Mouse (Mus musculus): Measurements from ENCODE around the gene Ank3. TPM values are rescaled to one million over a fixed set of nuclear protein-coding genes. Genes with fewer than 3 reads are reported as not detected.
A peak's percentile ranks its signal among the peaks of the same experiment; 100 is the strongest.

Gene Ank3
- total and polyA plus RNA-seq, 2 experiments, result 2.9 to 31.0 TPM

DNA sequence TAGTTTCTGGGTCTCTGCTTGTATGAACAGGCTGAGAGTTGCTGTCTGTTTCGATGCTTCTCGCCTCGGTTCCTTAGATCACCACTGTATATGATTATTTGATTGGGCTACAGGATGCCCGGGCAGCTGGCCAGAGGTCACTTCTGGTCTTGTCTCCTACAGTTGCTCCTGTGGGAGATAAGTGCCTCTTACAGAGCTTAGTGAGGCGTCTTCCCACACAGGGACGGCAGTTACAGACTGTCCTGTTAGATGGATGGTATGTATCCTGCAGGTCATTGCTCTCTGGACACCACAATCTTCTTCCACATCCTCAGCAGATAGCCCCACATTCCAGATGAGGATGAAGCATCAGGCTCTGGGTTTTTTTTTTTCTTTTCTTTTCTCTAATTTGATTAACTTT, 21.7 kb downstream of the Ank3 start:
- Histone ChIP-seq H3K4me3 (ENCODE audit: insufficient read depth, low read depth, low read length) (no peak overlapping the region), H3K4me1 (ENCODE audit: control insufficient read depth, insufficient read depth, low read length) (no peaks in the 10 kb centered on the region), H3K36me3 (ENCODE audit: control insufficient read depth, insufficient read depth, low read length) (no peaks in the 10 kb centered on the region), H3K27ac (replicated peaks; ENCODE audit: insufficient read depth, low read depth, low read length) (no peak overlapping the region), H3K27me3 (ENCODE audit: control insufficient read depth, insufficient read depth, low read length) (no peaks in the 10 kb centered on the region), H3K79me2 (ENCODE audit: control insufficient read depth, insufficient read depth, low read length) (no peaks in the 10 kb centered on the region), H3K9ac (ENCODE audit: low read depth, low read length) (no peak overlapping the region)
- WGBS, result 73% methylated on average over 6 of the region's 6 CpGs
- TF ChIP-seq CTCF (IDR thresholded peaks at IDR 0.05; ENCODE audit: low read depth, low read length) (no peak), POLR2A (IDR thresholded peaks at IDR 0.05; ENCODE audit: extremely low read depth, insufficient read depth, low read length) (no peak)
- DNase-seq (ENCODE audit: extremely low read depth, low read depth, low spot score), result peak; percentile 42

- no peak for DNase-seq (ENCODE audit: extremely low read depth, low read depth, low spot score)
- Histone ChIP-seq H3K27me3 (ENCODE audit: control insufficient read depth, insufficient read depth, low read length) (0 out of 2 replicates have a peak, but pooled peaks cover 2% of the 10 kb centered on the region), H3K4me3 (ENCODE audit: insufficient read depth, low read depth, low read length) (no peak overlapping the region), H3K4me1 (ENCODE audit: control insufficient read depth, insufficient read depth, low read length) (no peaks in the 10 kb centered on the region), H3K27ac (replicated peaks; ENCODE audit: insufficient read depth, low read depth, low read length) (no peak overlapping the region), H3K36me3 (ENCODE audit: control insufficient read depth, insufficient read depth, low read length) (no peaks in the 10 kb centered on the region), H3K9ac (ENCODE audit: low read depth, low read length) (no peak overlapping the region), H3K79me2 (ENCODE audit: control insufficient read depth, insufficient read depth, low read length) (no peaks in the 10 kb centered on the region)
- 96% methylated on average over 3 of the region's 3 CpGs for WGBS
- TF ChIP-seq POLR2A (IDR thresholded peaks at IDR 0.05; ENCODE audit: extremely low read depth, insufficient read depth, low read length), result no peak
- TF ChIP-seq CTCF (IDR thresholded peaks at IDR 0.05; ENCODE audit: low read depth, low read length), result no peak
Measured at GRCm38 (mm10) chr10:69424051-69424450, 25.5 kb downstream of the Ank3 start.

GRCm38 (mm10) chr10:69430138-69430537, 31.6 kb downstream of the Ank3 start:
- 55% methylated on average over 4 of the region's 4 CpGs for WGBS
- H3K4me3 ChIP-seq (ENCODE audit: insufficient read depth, low read depth, low read length), result no peak overlapping the region
- H3K27ac ChIP-seq (replicated peaks; ENCODE audit: insufficient read depth, low read depth, low read length), result no peak overlapping the region
- no peak overlapping the region for H3K9ac ChIP-seq (ENCODE audit: low read depth, low read length)
- DNase-seq (ENCODE audit: extremely low read depth, low read depth, low spot score), result peak; percentile 7
- H3K79me2 ChIP-seq (ENCODE audit: control insufficient read depth, insufficient read depth, low read length), result no peaks in the 10 kb centered on the region
- no peaks in the 10 kb centered on the region for H3K36me3 ChIP-seq (ENCODE audit: control insufficient read depth, insufficient read depth, low read length)
- H3K27me3 ChIP-seq (ENCODE audit: control insufficient read depth, insufficient read depth, low read length), result 0 out of 2 replicates have a peak, but pooled peaks cover 2% of the 10 kb centered on the region
- TF ChIP-seq POLR2A (IDR thresholded peaks at IDR 0.05; ENCODE audit: extremely low read depth, insufficient read depth, low read length), result no peak
- no peak for TF ChIP-seq CTCF (IDR thresholded peaks at IDR 0.05; ENCODE audit: low read depth, low read length)
- no peaks in the 10 kb centered on the region for H3K4me1 ChIP-seq (ENCODE audit: control insufficient read depth, insufficient read depth, low read length)

- Histone ChIP-seq H3K4me1 (ENCODE audit: control insufficient read depth, insufficient read depth, low read length) (no peaks in the 10 kb centered on the region), H3K4me3 (ENCODE audit: insufficient read depth, low read depth, low read length) (no peak overlapping the region), H3K36me3 (ENCODE audit: control insufficient read depth, insufficient read depth, low read length) (no peaks in the 10 kb centered on the region), H3K79me2 (ENCODE audit: control insufficient read depth, insufficient read depth, low read length) (no peaks in the 10 kb centered on the region), H3K9ac (ENCODE audit: low read depth, low read length) (no peak overlapping the region), H3K27ac (replicated peaks; ENCODE audit: insufficient read depth, low read depth, low read length) (no peak overlapping the region), H3K27me3 (ENCODE audit: control insufficient read depth, insufficient read depth, low read length) (0 out of 2 replicates have a peak, but pooled peaks cover 2% of the 10 kb centered on the region)
- TF ChIP-seq CTCF (IDR thresholded peaks at IDR 0.05; ENCODE audit: low read depth, low read length) (no peak), POLR2A (IDR thresholded peaks at IDR 0.05; ENCODE audit: extremely low read depth, insufficient read depth, low read length) (no peak)
- DNase-seq (ENCODE audit: extremely low read depth, low read depth, low spot score), result no peak
- WGBS, result 82% methylated on average over 7 of the region's 7 CpGs
Measured at GRCm38 (mm10) chr10:69431101-69431500, 32.5 kb downstream of the Ank3 start.

GRCm38 (mm10) chr10:69435213-69435612, 36.6 kb downstream of the Ank3 start:
- DNase-seq (ENCODE audit: extremely low read depth, low read depth, low spot score), result no peak

DNA sequence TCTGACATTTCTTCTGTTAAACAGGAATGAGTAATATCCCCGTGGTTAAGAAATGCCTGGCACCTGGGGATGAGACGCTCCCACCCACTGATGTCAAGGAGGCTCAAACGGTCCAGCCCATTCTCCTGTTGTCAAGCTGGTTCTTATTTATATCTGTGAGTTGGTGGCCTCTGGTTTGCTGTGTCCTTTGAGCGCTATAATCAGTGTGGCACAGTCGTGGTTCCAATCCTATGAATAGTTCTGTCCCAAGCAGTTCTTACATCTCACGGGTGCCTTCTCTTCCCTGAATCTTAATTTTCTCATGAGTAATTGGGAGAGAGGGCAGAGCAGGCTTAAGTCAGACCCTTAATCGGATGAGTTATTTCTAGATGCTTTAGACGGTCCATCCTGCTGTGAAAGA, 40.9 kb downstream of the Ank3 start:
- no peak for DNase-seq (ENCODE audit: extremely low read depth, low read depth, low spot score)
- H3K9ac ChIP-seq (ENCODE audit: low read depth, low read length), result no peak overlapping the region
- H3K4me1 ChIP-seq (ENCODE audit: control insufficient read depth, insufficient read depth, low read length), result no peaks in the 10 kb centered on the region

More at GRCm38 (mm10) chr10:69435213-69435612, 36.6 kb downstream of the Ank3 start:
- H3K9ac ChIP-seq (ENCODE audit: low read depth, low read length), result no peak overlapping the region
- H3K4me1 ChIP-seq (ENCODE audit: control insufficient read depth, insufficient read depth, low read length), result no peaks in the 10 kb centered on the region
- no peak overlapping the region for H3K4me3 ChIP-seq (ENCODE audit: insufficient read depth, low read depth, low read length)
- 87% methylated on average over 6 of the region's 6 CpGs for WGBS
- no peaks in the 10 kb centered on the region for H3K27me3 ChIP-seq (ENCODE audit: control insufficient read depth, insufficient read depth, low read length)
- no peaks in the 10 kb centered on the region for H3K79me2 ChIP-seq (ENCODE audit: control insufficient read depth, insufficient read depth, low read length)
- H3K27ac ChIP-seq (replicated peaks; ENCODE audit: insufficient read depth, low read depth, low read length), result no peak overlapping the region
- no peaks in the 10 kb centered on the region for H3K36me3 ChIP-seq (ENCODE audit: control insufficient read depth, insufficient read depth, low read length)
- no peak for TF ChIP-seq POLR2A (IDR thresholded peaks at IDR 0.05; ENCODE audit: extremely low read depth, insufficient read depth, low read length)
- TF ChIP-seq CTCF (IDR thresholded peaks at IDR 0.05; ENCODE audit: low read depth, low read length), result no peak

More for the DNA sequence above, 40.9 kb downstream of the Ank3 start:
- no peak for TF ChIP-seq CTCF (IDR thresholded peaks at IDR 0.05; ENCODE audit: low read depth, low read length)
- TF ChIP-seq POLR2A (IDR thresholded peaks at IDR 0.05; ENCODE audit: extremely low read depth, insufficient read depth, low read length), result no peak
- Histone ChIP-seq H3K4me3 (ENCODE audit: insufficient read depth, low read depth, low read length) (no peak overlapping the region), H3K27ac (replicated peaks; ENCODE audit: insufficient read depth, low read depth, low read length) (no peak overlapping the region), H3K27me3 (ENCODE audit: control insufficient read depth, insufficient read depth, low read length) (no peaks in the 10 kb centered on the region), H3K79me2 (ENCODE audit: control insufficient read depth, insufficient read depth, low read length) (no peaks in the 10 kb centered on the region), H3K36me3 (ENCODE audit: control insufficient read depth, insufficient read depth, low read length) (no peaks in the 10 kb centered on the region)
- WGBS, result 84% methylated on average over 8 of the region's 8 CpGs

All from liver, adult 2 months (tissue).